Mouse (Mus musculus): ENCODE measurements around the gene Stab2. TPM values are rescaled to one million over a fixed set of nuclear protein-coding genes. Genes with fewer than 3 reads are reported as not detected.

Gene Stab2
- polyA plus RNA-seq, 1 experiment from 2014 or later, result 0.59 TPM

DNA sequence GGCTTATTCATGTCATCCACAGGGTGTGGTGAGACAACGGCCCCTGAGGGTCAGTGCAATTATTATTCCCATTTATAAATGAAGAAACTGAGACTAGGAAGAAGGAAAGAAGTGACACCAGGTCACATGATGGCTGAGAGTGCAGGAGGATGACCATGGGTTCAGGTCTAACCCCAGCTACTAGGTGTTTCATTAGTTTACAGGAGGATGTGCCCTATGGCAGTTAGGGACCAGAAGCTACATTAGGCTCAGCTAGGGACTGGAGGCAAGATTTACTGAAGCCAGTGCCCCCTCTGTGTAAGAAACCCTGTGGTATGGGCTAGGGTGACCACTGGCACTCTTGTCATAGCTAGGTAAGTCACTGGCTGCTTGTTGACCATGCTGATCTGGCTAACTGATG, 116.8 kb downstream of the Stab2 start:
- DNase-seq (ENCODE audit: low spot score), result no peak

DNA sequence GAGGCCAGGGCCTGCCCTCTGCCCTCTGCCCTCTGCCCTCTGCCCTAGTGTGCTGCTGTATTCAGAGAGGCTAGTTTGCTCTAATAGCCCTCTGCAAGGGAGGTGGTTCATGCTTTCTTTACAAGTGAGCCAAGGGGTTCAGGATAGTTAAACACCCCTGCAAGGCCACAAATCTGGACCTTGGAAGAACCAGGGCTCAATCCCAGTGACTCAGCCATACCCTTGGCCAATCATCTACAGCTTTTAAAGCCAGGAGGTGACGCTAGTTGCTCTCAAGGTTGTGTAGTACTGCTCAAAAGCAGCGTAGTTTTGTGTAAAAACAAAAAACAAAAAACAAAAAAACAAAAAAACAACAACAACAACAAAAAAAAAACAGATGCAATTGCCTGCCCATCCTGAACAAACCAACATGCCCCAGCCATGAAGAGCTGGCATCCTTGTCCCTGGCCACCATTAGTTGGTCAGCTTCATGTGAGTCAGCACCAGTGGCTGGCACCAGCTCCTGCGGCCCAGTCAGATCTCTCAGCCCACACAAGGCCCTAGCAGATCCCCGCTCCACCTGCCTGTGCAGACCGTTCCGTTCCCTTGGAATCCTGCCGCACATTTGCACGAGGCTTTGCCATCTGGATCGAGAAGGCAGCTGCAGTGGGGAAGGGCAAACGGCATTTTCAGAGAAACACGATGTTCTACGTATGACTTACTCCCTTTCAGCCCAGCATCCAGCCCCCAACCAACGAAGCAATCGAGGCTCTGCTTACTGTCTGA, 117.5 kb downstream of the Stab2 start:
- no peak for DNase-seq (ENCODE audit: low spot score)

DNA sequence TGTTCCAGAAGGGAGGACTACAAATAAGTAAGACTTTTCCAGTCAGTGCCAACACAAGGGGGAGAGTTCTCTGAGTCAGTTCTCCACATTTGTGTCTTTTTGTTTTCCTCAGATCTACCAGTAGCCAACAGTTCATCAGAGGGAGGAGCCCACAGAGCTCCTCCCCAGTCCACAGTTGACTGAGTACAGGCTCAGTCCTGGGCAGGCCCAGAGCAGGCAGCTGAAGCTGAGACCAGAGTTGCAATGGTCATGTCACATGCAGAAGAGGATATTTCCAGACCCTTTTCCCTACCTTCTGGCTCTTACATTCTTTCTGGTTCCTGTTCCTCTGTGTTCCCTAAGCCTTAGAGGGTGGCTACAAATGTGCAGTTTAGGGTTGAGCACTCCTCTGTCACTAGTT, 118.4 kb downstream of the Stab2 start:
- no peak for DNase-seq (ENCODE audit: low spot score)

DNA sequence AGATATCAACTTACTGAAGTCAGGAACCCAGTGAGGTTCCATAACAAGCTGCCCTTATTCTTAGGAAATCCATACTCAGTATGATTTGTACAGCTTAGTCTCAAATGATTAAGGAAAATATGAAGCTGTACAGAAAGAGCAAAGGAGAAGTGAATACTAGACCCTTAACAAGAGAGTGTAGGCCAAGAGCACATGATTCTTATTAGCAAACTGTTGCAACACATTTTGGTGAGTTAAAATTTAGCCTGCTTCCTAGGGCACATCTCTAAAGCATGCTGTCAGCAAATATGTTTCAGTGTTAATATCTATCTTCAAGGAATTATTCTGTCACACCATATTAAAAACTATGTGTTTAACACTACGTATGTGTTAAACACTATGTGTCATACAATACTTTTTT, 121.4 kb downstream of the Stab2 start:
- no peak for DNase-seq (ENCODE audit: low spot score)

DNA sequence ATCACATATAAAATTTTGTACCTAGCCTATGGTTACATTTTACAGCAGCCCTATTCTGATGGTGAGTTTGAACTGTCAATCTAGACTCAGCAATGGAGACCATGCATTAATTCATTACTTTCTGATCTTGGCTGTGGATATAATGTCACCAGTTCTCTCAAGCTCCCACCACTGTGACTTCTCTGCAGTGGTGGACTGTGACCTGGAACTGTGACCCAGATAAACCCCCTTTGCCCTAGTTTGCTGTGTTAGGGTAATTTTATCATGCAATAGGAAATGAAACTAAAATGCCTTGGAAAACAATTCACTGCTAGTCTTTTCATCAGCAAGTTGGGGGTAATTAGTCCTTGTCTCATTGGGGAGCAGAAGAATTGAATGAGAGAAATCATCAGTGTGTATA, 126.4 kb downstream of the Stab2 start:
- no peak for DNase-seq (ENCODE audit: low spot score)

DNA sequence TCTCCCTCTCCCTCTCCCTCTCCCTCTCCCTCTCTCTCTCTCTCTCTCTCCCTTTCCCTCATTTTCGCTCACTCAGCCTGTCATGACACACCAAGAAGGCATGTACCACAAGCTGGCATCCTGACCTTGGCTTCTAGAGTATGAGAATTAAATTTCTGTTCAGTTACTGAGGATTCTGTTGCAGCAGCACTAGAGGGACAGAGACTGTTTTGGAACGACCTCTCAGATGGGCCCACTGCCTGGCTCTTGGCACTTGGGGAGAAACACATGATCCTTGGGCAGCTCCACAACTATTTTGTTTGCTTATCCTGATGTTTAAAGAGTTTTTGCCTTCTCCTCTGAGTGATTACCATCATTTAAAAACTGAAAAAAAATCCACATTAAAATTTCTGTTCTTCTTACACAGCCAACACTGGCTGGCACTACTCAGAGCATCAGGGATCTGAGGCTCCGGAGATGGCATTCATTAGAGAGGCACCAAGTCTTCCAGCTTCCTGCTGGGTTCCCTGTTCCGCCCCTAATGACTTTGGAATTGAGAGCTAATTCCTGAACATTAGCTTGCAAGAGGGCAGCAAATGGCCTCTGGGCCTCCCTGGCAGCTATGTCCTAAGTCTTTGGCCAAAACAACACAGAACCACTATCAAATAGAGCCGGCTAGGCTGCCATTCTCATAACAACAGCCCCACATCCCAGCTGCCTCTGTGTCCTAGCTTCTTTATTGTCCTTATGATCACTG, 127.6 kb downstream of the Stab2 start:
- no peak for DNase-seq (ENCODE audit: low spot score)

DNA sequence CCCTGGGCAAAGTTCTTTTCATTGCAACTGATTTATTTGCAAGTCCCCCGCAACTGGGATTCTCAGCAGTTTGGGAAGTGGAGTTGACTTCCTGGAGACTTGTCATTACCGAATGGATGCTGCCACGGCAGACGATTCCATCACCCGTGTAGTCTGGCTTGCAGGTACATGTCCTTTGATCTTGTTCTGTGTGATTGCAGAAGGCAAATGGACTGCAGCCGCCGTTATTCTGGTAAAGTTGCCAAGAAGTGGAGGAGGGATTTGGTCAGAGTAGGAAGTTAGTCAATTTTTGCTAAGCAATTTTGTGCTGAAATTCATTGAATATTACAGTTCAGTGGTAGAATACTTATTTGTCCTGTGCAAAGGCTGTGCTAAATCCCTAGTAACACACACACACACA, 129.1 kb downstream of the Stab2 start:
- no peak for DNase-seq (ENCODE audit: low spot score)

DNA sequence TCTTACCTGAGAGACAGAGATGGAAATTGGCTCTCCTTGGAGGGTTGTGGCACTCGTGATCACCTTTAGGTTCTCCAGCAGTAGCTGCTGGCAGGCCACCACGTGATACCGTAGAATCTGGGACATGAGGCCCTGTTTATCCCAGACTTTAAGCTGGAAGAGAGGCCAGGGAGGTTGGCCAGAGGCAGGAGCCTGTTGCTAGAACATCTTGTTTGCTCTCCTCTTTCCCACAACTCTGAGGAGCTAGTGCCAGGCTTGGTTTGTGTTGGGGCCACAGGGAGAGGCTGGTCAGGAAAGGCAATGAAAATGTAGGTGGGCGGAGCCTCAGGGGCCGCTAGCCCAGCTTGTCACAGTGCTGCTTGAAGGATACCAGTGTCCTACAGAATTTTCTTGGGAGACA, 135.2 kb downstream of the Stab2 start:
- no peak for DNase-seq (ENCODE audit: low spot score)

DNA sequence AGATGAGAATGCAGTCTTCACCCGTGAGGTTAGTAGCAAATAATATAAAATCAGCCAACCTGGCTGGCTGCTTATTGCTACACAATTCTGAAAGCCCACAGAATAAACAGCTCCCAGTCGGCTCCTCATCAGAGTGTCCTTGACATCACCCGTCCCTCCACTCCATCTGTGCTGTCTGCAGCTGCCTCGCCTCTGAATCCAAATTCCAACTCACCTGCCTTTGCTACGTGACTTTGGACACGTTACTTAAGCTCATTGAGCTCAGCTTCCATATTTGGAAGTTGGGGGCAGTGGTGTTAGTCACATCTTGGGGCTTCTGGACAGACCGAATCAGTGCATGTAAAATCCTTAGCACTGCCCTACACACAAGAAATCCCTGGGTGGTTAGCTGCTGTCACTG, 135.7 kb downstream of the Stab2 start:
- DNase-seq (ENCODE audit: low spot score), result no peak

DNA sequence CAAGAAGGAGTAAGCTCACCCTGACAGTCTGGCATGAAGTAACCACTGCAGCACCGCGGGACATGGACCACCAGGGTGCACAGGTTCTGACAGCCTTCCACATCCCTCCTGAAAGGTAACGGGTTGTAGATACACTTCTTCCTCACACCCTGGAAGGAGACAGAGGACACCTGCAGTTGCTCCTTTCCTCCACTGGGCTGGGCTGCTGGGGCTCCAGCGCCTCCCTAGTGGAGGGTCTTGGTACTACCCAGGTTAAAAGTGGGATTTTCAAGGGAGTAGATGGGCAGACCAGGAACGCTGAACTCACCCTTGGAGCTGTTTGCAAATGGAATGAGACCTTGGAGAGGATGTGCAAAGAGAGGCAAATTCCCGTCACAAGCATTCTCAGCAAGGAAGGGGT, 144.4 kb downstream of the Stab2 start:
- DNase-seq (ENCODE audit: low spot score), result no peak

DNA sequence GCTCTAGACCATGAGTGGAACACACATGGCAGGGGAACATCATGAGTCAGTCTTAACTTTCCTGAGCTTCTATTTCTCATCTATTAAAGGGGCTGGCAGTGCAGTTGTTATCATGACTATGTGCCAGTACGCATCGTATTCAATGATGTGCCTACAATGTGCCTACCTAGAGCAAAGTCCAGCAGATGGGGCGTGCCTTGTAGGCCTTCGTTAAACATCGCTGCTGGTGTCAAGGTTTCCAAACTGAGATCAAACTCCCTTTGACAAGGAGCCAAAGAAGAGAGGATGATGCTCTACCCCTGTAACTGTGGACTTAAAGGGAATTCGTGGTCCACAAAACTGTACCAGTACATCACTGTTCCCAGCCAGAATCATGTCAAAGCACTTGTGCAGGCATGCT, 145.3 kb downstream of the Stab2 start:
- no peak for DNase-seq (ENCODE audit: low spot score)

DNA sequence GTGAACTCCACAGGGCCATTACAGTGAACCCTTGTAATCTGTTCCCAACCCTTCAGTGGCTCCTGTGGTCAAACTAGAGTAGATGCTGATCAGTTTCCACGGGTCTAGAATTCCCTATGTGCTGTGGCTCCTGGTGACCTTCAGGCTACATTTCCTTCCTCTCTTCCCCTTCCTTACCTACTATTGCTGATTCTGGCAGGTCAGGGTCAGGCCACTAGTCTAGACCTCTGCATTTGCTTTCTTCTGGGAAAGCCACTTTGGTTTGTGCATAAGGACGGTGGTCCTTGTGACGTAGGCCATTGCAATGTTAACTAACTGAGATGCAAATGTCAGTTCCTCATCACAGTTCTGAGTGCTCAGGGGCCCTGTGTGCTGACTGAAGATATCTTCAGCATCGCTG, 147.4 kb downstream of the Stab2 start:
- no peak for DNase-seq (ENCODE audit: low spot score)

DNA sequence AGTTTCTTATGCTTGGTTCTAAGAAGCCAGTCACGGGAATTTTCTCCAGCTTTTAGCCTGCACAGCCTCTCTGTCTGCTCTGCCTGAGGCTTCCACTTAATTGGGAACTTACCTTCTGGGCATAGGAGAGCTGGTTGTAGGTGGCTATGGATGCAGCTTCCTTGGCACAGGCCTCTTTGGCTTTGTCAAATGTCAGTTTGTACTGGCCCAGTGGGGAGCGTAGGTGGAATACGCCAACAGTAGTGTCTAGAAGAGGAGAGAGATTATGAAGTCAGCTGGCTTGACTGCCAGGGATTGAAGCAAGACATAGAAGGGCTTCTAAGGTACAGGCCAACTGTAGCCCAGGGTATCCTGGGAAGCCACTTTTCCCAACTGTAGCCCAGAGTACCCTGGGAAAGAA, 154.4 kb downstream of the Stab2 start:
- no peak for DNase-seq (ENCODE audit: low spot score)

DNA sequence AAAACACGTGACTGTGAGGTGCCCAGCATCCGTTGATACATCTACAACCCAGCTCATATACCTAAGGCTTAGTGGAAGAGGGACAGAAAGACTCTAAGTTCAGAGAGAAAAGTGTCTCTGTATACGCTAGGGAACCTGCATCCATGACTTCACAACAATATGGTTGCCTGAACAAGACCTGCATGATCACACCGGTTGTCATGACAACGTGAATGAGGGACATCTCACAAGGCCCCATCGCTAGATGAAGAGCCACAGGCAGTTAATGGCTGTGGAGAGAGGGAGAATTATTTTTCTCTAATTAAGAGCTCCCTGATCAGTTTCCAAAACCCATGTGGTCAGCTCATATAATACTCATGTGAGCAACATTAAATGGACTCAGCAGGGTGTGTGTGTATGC, 155.7 kb downstream of the Stab2 start:
- no peak for DNase-seq (ENCODE audit: low spot score)

DNA sequence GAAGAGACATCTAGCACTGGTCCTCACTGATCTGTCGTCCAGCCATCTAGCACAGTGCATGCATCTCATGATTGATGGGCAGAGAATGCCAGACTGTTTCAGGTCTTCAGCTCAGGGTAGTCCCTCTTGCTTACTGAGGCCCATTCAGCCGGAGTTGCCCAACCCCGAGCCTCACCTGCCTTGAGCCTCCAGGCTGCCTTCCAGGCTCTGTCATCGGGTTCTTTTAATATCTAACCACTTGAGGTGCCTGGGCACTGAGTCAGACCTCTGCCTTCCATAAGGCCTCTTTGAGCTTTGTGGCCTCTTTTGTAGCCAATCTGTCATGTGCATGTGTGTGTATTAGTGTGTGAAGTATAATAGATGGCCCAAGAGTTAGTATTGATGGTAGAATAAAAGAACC, 158.3 kb downstream of the Stab2 start:
- DNase-seq (ENCODE audit: low spot score), result no peak

DNA sequence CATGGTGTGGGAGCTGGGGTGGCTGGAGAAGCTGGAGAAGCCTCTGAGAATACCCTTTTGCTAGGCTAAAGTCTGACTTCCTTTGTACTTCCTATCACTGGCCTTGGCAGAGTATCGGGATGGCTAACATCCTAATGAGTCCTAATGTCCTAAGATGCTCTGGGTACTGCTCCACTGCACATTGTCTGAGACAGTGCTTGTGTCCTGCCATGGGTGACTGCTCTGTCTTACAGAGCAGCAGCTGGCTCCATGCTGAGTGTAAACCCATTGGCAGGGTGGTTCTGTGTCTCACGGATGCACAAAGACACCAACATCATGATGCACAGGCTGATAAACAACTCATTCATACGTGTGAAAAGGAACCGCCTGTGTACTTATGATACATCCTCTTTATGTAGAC, 158.7 kb downstream of the Stab2 start:
- DNase-seq (ENCODE audit: low spot score), result no peak

DNA sequence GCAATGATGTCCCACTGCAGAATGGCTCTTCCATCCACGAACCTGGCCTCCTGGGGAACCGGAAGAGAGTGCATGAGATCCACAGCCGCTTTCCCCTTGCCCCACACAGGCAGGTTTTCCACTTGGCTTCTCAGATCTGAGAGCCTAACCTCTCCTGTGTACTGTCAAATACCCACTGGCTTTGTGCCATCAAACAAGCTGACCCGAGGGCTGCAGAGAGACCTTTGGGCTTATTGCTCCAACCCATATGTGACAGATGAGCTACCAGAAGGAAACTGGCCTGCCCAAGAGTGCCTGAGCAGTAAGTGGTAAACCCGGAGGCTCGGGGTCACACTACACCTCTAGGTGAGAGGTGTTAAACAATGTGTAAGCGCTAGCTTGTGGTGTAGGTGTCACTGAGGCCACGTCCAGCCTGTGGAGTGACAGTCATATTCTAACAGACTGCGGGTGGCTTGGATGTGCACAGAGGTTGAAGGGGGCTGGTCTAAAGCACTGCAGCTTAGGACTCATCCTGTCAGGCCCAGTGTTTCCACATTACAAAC, 160.8 kb downstream of the Stab2 start:
- no peak for DNase-seq (ENCODE audit: low spot score)

DNA sequence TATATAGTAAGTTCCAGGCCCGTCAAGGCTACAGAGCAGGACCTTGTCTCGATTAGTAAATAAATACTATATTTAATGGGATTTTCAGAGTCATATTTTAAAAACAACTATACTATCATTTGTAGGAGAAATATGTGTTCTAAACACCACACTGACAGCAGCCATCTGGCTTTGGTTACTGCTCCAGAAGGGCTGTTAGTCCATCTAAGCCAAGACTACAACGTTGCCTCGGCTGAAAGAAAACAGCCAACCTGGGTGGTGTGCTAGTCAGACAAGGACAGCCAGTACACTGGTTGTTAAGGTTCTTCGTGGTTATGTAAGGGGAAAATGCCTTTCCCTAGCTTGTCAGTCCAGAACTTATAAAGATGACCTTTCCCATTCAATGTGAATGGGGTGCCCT, 165.2 kb downstream of the Stab2 start:
- DNase-seq (ENCODE audit: low spot score), result no peak

DNA sequence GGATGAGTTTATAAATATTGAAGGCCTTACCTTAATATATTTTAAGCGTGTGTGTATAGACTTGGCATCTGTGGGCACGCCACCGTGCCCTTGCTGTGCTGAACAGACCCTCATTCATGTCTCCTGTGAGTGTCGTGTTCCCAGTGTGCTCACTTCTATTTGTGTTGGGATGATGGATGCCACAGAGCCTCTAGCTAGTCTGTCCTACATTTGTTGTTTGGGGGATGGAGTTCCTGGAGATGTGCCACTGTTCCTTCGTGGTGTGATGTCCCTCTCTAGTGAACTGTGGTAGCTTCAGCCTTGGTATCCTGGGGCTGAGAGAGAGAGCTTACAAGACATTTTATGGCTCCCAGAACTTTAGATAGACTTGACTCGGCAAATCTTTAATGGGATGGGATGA, 169.0 kb downstream of the Stab2 start:
- DNase-seq (ENCODE audit: low spot score), result no peak

DNA sequence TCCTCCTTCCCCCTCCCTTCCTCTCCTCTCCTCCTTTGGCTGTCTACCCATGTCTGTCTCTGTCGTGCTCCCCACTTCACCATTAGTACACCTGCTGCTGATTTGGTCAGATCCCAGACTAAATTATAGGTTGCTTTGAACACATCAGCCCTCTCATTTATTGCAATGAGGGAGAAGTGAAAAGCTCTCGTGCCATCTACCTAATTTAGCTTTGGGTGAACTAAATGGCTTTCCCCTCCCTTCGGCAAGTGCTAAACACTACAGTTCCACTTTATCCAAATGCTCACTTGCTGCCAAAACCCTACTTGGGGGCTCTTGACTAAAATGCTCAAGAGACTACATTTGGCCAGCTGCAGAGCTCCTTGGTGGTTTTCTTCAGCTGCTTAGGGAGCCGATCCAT, 171.0 kb downstream of the Stab2 start:
- DNase-seq (ENCODE audit: low spot score), result no peak

DNA sequence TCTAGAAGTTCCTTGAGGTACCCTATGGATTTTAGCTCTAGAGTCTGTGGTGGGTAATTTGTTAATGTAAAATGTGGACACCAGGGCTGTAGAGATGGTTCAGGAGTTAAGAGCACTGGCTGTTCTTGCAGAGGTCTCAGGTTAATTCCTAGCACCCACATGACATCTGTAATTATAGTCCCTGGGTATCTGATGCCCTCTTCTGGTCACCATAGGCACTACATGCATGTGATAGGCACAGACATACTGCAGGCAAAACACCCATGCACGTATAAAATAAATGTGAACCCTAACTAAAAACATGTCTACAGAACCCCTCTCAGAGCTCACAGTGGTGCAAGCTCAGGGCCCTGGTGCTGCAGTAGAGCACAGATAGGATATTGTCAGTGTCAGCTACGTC, 178.3 kb downstream of the Stab2 start:
- no peak for DNase-seq (ENCODE audit: low spot score)

DNA sequence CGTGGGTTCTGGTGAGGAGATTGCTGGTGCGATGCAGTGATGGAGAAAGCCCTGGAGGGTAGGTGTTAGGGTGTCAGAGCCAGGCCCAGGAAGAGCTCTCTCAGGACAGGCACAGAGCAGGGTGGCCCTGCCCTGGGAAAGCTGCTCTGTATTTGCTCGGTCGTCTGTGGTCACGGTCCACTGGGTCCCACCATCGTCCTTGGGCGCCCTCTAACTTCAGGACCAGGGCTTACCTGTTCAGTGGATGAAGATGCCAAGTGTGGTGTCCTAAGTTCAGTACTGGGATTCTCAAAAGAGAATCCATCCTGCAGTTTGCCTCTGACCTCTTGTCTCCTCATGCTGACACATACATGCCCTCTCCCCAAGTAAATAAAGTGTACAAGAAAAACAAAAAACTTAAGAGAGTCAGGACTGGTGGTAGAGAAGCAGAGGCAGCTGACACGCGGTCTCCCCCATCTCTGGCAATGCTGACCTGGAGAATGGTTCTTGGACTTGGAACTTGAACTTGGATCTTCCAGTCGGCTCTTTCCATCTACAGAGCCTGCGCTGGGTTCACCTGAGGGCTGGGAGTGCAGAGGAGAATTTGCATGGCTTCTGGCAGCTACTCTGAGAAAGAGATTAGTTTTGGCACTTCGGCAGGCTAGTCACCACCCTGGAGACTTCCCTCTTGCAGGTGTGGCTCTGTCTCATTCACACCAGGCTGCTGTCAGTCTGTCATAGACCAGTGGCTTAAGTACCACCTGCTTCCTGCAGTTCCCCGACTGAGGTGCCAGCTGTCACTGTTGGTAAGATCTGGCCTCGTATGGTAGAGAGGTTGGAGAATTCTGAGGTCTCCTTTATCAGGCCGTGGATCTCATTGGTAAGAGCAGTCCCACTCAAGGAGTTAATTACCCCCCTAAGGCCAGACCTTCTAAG, 179.3 kb downstream of the Stab2 start:
- peak; percentile 46 for DNase-seq (ENCODE audit: low spot score)
